Mouse (Mus musculus): ENCODE results near the gene Me1. TPM values are rescaled to one million over a fixed set of nuclear protein-coding genes. Genes with fewer than 3 reads are reported as not detected.

The Me1 gene
- total RNA-seq, 2 experiments from 2014 or later: 46.3 to 57.0 TPM

- intact Hi-C loops (cut with DNase I): loop anchor here (2.0 kb wide), 1 partner anchor 107 kb away; the partner anchor contains the start of gene Ube2cbp
- peak; percentile 93 to 96 for DNase-seq (ENCODE audit: low spot score in 2 of 2)
Observed at GRCm38 (mm10) chr9:86571540-86572135, 124.1 kb downstream of the Me1 start, which contains the start of the genes Pgm3 and Rwdd2a. Gene Pgm3 (minus strand): TSS chr9:86571842. Gene Rwdd2a (plus strand): TSS chr9:86571991.

DNA sequence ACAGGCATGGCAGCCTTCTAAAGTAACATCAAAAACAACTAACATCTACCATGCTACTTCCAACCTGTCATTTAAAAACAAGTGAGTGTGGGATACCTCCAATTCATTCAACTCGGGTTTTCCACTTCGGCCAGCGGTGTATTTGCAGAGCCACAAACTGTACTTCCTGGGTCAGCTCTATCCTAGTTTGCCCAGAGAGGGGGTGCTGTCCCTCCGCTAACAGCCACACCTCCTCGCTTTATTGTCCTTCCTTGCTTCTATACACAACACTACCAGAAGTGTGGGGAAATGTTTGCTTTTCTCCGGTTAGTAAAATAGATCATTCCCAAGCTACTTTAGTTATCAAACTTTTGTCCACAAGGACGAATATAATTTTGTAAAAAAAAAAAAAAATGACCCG, 124.8 kb downstream of the Me1 start:
- intact Hi-C loops (cut with DNase I): no loop called here

GRCm38 (mm10) chr9:86570261-86570890, 125.4 kb downstream of the Me1 start:
- intact Hi-C loops (cut with DNase I): no loop called here
- no peak for DNase-seq (ENCODE audit: low spot score in 2 of 2)

More for the DNA sequence above, 124.8 kb downstream of the Me1 start:
- no peak for DNase-seq (ENCODE audit: low spot score in 2 of 2)

GRCm38 (mm10) chr9:86569314-86569910, 126.3 kb downstream of the Me1 start:
- intact Hi-C loops (cut with DNase I): no loop called here
- DNase-seq (ENCODE audit: low spot score in 2 of 2): no peak

DNA sequence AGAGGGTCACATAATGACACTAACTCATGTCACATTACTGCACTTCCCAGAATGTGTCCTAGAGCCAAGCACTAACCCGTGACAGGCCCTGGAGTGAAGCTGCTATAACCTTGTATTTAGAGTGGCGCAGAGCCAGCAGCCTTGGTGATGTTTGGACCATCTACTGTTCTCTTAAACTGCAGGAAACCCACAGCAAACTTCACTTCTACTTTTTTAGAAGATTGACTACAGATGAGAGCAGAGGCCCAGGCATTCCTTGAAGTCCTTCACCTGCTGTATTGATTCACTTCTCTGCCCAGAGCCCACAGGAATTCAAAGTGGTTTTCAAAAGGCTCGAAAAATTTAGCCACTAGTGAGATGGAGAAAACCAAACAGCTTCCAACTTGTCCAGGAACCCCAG, 135.2 kb downstream of the Me1 start:
- no peak for DNase-seq (ENCODE audit: low spot score in 2 of 2)
- intact Hi-C loops (cut with DNase I): no loop called here

DNA sequence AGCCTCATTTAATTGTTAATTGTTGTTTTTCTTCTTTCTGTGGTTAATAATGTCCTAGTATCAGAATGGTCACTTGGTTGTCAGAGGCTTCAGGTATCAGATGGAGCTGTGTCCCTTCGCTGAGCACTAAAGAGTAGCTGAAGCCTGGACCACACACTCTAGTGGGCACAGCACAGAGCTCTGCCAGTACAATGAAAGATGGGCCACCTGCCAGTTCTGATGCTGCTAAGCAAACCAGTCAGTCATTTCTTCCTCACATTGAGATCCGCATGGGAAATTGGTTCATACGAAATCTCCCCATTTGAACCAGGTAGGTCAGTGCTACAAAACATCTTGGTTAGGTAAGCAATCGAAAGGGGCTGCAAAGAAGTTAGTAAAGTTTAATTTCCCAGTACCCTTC, 141.1 kb downstream of the Me1 start:
- intact Hi-C loops (cut with DNase I): no loop called here

GRCm38 (mm10) chr9:86553886-86554285, 141.9 kb downstream of the Me1 start:
- intact Hi-C loops (cut with DNase I): no loop called here
- no peak for DNase-seq (ENCODE audit: low spot score in 2 of 2)

More for the DNA sequence above, 141.1 kb downstream of the Me1 start:
- DNase-seq (ENCODE audit: low spot score in 2 of 2): no peak

DNA sequence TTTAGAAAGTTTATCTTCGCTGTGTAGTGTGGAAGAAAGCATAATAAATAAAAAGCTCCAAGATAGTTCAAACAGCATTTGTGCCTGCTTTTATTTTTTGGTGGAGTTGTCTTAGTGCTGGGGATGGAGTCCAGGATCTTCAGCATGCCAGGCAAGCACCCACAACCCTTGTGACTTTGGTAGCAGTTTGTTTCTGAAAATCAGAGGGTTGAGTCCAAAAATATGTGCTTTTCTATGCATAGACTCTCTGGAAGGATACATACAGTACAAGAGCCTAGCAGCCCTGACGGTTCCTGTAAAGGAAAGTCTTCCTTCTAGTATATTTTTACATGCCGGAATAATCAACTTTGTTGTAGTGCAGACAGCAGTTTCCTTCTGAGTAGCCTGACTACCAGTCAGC, 145.0 kb downstream of the Me1 start:
- intact Hi-C loops (cut with DNase I): no loop called here
- no peak for DNase-seq (ENCODE audit: low spot score in 2 of 2)

GRCm38 (mm10) chr9:86549637-86550162, 146.1 kb downstream of the Me1 start:
- DNase-seq (ENCODE audit: low spot score in 2 of 2): no peak
- intact Hi-C loops (cut with DNase I): no loop called here

GRCm38 (mm10) chr9:86544559-86544958, 151.2 kb downstream of the Me1 start:
- DNase-seq (ENCODE audit: low spot score in 2 of 2): no peak
- intact Hi-C loops (cut with DNase I): no loop called here

GRCm38 (mm10) chr9:86543451-86543850, 152.3 kb downstream of the Me1 start:
- intact Hi-C loops (cut with DNase I): no loop called here
- DNase-seq (ENCODE audit: low spot score in 2 of 2): no peak

GRCm38 (mm10) chr9:86534071-86534470, 161.7 kb downstream of the Me1 start:
- DNase-seq (ENCODE audit: low spot score in 2 of 2): no peak
- intact Hi-C loops (cut with DNase I): no loop called here

Other genes starting within 250 kb of the Me1 start
- 1 to 10 TPM; 4.1 to 4.6 TPM for gene Ube2cbp, start 231.0 kb downstream of the Me1 start, total RNA-seq (2021)
- 10 to 100 TPM; 52.6 to 60.9 TPM for gene Dop1a, start 228.8 kb downstream of the Me1 start, total RNA-seq (2021)
- 10 to 100 TPM; 18.0 to 18.3 TPM for gene Pgm3, start 124.1 kb downstream of the Me1 start, total RNA-seq (2021)
- gene Rwdd2a, start 124.0 kb downstream of the Me1 start, total RNA-seq (2021): 10 to 100 TPM; 26.0 to 27.9 TPM
- gene Prss35, start 47.7 kb upstream of the Me1 start, total RNA-seq (2021): 1 to 10 TPM; 2.3 to 3.6 TPM
- gene Snap91, start 184.7 kb upstream of the Me1 start, total RNA-seq (2021): 100 to 1,000 TPM; 376 to 425 TPM

Measured in left cerebral cortex, postnatal 36 days (tissue).